8 mouse cellular contexts compared by ENCODE assay signal in genomic region chr7:139212754-139213745, GRCm38 (mm10). TPM values are rescaled to one million over a fixed set of nuclear protein-coding genes. Genes with fewer than 3 reads are reported as not detected.
DNase-seq lines count a peak whose midpoint lies in the region; ATAC-seq lines count a peak whose summit lies in the region.

TSS of gene Lrrc27 (plus strand) at chr7:139212988.
TSS of gene Stk32c (minus strand) at chr7:139213307.

- peak within 1 kb of the TSS; percentile 70 for H3K4me2 ChIP-seq in heart, embryonic 14.5 days (ENCODE audit: low read length)
- H3K4me2 ChIP-seq in liver, embryonic 13.5 days = peak within 1 kb of the TSS; percentile 68
- peak within 1 kb of the TSS; percentile 77 for H3K4me2 ChIP-seq in stomach, embryonic 16.5 days (ENCODE audit: low read depth, low read length)

- ATAC-seq in CD4-positive, CD25-positive, alpha-beta regulatory T cell, adult 4 months = peak; percentile 94
- ATAC-seq in heart, embryonic 14.5 days (ENCODE audit: insufficient number of reproducible peaks, insufficient read depth, low FRiP score, low read depth) = peak; percentile 96
- peak; percentile 96 for ATAC-seq in liver, embryonic 13.5 days (ENCODE audit: low read depth)
- peak; percentile 98 for ATAC-seq in stomach, embryonic 16.5 days (ENCODE audit: insufficient read depth, low FRiP score)

- no peaks in the 10 kb centered on the region for H3K9me3 ChIP-seq in heart, embryonic 14.5 days (ENCODE audit: control insufficient read depth, low read length)
- no peaks in the 10 kb centered on the region for H3K9me3 ChIP-seq in liver, embryonic 13.5 days (replicated peaks)
- H3K9me3 ChIP-seq in stomach, embryonic 16.5 days (replicated peaks; ENCODE audit: control insufficient read depth, low read length) = no peaks in the 10 kb centered on the region

- peak; percentile 67 for DNase-seq in c-Kit-negative CD71-positive TER-119-positive erythroid progenitor cells, embryonic 14.5 days (ENCODE audit: low read depth, low spot score)
- DNase-seq in fibroblast of lung, adult 2 months (ENCODE audit: low read depth) = peak; percentile 98
- DNase-seq in kidney, postnatal 14 days = peak; percentile 99
- peak; percentile 96 for DNase-seq in liver, embryonic 13.5 days
- peak; percentile 99 for DNase-seq in neural tube, embryonic 10.5 days (ENCODE audit: extremely low spot score, low spot score)

- no peaks in the 10 kb centered on the region for H3K27me3 ChIP-seq in heart, embryonic 14.5 days (ENCODE audit: control insufficient read depth, insufficient read depth, low read length)
- no peaks in the 10 kb centered on the region for H3K27me3 ChIP-seq in liver, embryonic 13.5 days
- H3K27me3 ChIP-seq in stomach, embryonic 16.5 days (ENCODE audit: control insufficient read depth, insufficient read depth, low read length) = no peaks in the 10 kb centered on the region

- peak within 1 kb of the TSS; percentile 71 for H3K9ac ChIP-seq in heart, embryonic 14.5 days (ENCODE audit: low read length)
- H3K9ac ChIP-seq in liver, embryonic 13.5 days = peak within 1 kb of the TSS; percentile 60
- H3K9ac ChIP-seq in stomach, embryonic 16.5 days (ENCODE audit: low read length) = peak within 1 kb of the TSS; percentile 84

- H3K36me3 ChIP-seq in heart, embryonic 14.5 days (ENCODE audit: control insufficient read depth, insufficient read depth, low read length) = no peaks in the 10 kb centered on the region
- no peaks in the 10 kb centered on the region for H3K36me3 ChIP-seq in liver, embryonic 13.5 days
- H3K36me3 ChIP-seq in stomach, embryonic 16.5 days (ENCODE audit: control insufficient read depth, insufficient read depth, low read length) = no peaks in the 10 kb centered on the region

- 2% methylated on average over 53 of the region's 53 CpGs for WGBS in heart, embryonic 14.5 days
- 2% methylated on average over 53 of the region's 53 CpGs for WGBS in liver, embryonic 13.5 days (ENCODE audit: insufficient replicate concordance)
- WGBS in stomach, embryonic 16.5 days = 2% methylated on average over 53 of the region's 53 CpGs

- peak within 1 kb of the TSS; percentile 70 to 89 for H3K27ac ChIP-seq in heart, embryonic 14.5 days (replicated peaks in 1 of 2; ENCODE audit: control insufficient read depth in 1 of 2, insufficient read depth in 1 of 2, low read depth in 2 of 2, low read length in 2 of 2)
- no peak within 1 kb of the TSS; the same call in 1 of the 2 replicates for H3K27ac ChIP-seq in liver, embryonic 13.5 days
- H3K27ac ChIP-seq in stomach, embryonic 16.5 days (ENCODE audit: low read length) = peak within 1 kb of the TSS; percentile 82

- peaks cover 2 to 22% of the 10 kb centered on the region in 2 experiments; a peak in 3 of 4 replicates for H3K4me1 ChIP-seq in heart, embryonic 14.5 days (ENCODE audit: control insufficient read depth in 2 of 2, insufficient read depth in 2 of 2, low read length in 2 of 2)
- peaks cover 19% of the 10 kb centered on the region for H3K4me1 ChIP-seq in liver, embryonic 13.5 days (replicated peaks)
- H3K4me1 ChIP-seq in stomach, embryonic 16.5 days (ENCODE audit: control insufficient read depth, insufficient read depth, low read length) = peaks cover 6% of the 10 kb centered on the region

- peak within 1 kb of the TSS; percentile 54 to 79 for H3K4me3 ChIP-seq in heart, embryonic 14.5 days (ENCODE audit: control insufficient read depth in 1 of 2, insufficient read depth in 1 of 2, low read depth in 1 of 2, low read length in 2 of 2)
- H3K4me3 ChIP-seq in liver, embryonic 13.5 days (replicated peaks) = peak within 1 kb of the TSS; percentile 62
- H3K4me3 ChIP-seq in stomach, embryonic 16.5 days (replicated peaks; ENCODE audit: low read length) = peak within 1 kb of the TSS; percentile 70

RNA-seq across cellular contexts. Expression of gene Lrrc27, which starts in this region (rescaled TPM):
- polyA plus RNA-seq in CD4-positive, CD25-positive, alpha-beta regulatory T cell, adult 4 months (2017; shearing (Covaris generic)) = 1 to 10 TPM; 4.4 to 4.8 TPM
- 2.7 and 4.8 TPM in 2 replicates for polyA plus RNA-seq in heart, embryonic 14.5 days (2014; fragmentation: Nextera tagmentation; extraction: Ambion mirVana)
- 0.62 and 0.90 TPM in 2 replicates for polyA plus RNA-seq in liver, embryonic 13.5 days (2015; fragmentation: Nextera tagmentation; extraction: Ambion mirVana)
- polyA plus RNA-seq in stomach, embryonic 16.5 days (2015; fragmentation: Nextera tagmentation; extraction: Ambion mirVana) = 2.9 and 4.4 TPM in 2 replicates

RNA-seq across cellular contexts. Expression of gene Stk32c, which starts in this region (rescaled TPM):
- under 1 TPM in 1 of 2 experiments, not detected in 1; 0.43 TPM for polyA plus RNA-seq in CD4-positive, CD25-positive, alpha-beta regulatory T cell, adult 4 months (2017; shearing (Covaris generic))
- polyA plus RNA-seq in heart, embryonic 14.5 days (2014; fragmentation: Nextera tagmentation; extraction: Ambion mirVana) = 0.19 TPM in 1 of 2 replicates, not detected in the other
- not detected in 2 replicates for polyA plus RNA-seq in liver, embryonic 13.5 days (2015; fragmentation: Nextera tagmentation; extraction: Ambion mirVana)
- 0.17 TPM in 1 of 2 replicates, not detected in the other for polyA plus RNA-seq in stomach, embryonic 16.5 days (2015; fragmentation: Nextera tagmentation; extraction: Ambion mirVana)

Comparison
In these comparisons a context has a peak if more than half of its experiments do, and no peak if none do; other contexts are left out.
1. Peak in DNase-seq, ATAC-seq, H3K4me3 ChIP-seq, H3K9ac ChIP-seq and H3K4me2 ChIP-seq in liver, embryonic 13.5 days; RNA of the genes that start here not detected or under 1 TPM.